Mouse (Mus musculus) gastrocnemius, postnatal 14 days (tissue): ENCODE results near the gene Bnip3. TPM values are rescaled to one million over a fixed set of nuclear protein-coding genes. Genes with fewer than 3 reads are reported as not detected.

Experiments used
- DNase-seq: peaks from one replicate; pipeline ENCODE4 v3.0.0; 2021; ENCODE audit warnings: mixed read lengths
- intact Hi-C: fragments of 180-260 bp; cut with DNase I; formaldehyde crosslinking; loops from one replicate; pipeline ENCODE4 v1.15.1; 2025; ENCODE audit warnings: low total_unique reads
- total RNA-seq, 2 experiments: library from RNA; stranded (reverse); gene quantifications; 2 replicates each; pipeline ENCODE4 v1.2.3; 2021

The Bnip3 gene
- total RNA-seq, 2 experiments from 2014 or later, result 96.4 to 147 TPM

DNA sequence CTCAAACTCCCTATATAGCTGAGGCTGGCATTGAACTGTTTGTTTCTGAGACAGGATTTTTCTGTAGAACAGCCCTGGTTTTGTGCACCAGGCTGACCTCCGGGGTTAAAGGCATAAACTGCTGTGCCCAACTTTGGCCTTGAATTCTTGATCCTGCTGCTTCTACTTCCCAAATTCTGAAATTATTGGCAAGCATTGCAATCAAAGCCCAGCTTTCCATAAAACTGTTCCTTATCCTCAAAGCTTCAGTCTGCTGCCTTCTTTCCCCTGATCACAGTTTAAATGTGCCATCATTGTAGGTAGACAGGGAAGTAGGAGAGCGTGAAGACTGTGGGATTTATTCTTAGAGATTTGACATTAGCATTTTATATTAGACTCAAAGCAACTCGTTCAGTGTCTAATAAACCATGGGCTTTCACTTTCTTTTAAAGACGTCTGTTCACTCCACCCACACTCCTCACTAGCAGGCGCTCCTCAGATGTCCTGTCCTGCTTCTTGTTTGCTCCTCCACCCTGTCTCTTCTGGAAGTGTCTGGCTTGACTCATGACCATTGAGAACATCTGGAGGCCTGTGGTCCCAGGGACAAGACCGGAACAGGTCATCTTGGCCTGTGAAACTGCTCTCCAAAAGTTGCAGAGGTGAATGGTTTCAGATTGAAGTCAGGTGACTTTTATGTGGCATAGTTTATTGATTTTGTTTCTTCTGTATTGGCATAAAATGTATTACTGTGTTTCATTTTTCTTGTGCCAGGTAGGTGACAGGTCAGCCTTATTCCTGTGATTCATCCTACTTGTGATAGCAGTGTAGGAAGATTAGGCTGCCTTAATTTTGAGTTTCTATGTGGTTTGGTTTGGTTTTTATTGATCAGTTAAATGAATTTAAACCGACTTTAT lies 61.0 kb downstream of the Bnip3 start:
- intact Hi-C loops, result no loop called here
- DNase-seq, result no peak

- intact Hi-C loops, result no loop called here
- no peak for DNase-seq
Observed at GRCm38 (mm10) chr7:138847316-138848027, 61.8 kb downstream of the Bnip3 start.

GRCm38 (mm10) chr7:138846502-138846991 lies 62.8 kb downstream of the Bnip3 start:
- intact Hi-C loops, result no loop called here
- peak; percentile 67 for DNase-seq

DNA sequence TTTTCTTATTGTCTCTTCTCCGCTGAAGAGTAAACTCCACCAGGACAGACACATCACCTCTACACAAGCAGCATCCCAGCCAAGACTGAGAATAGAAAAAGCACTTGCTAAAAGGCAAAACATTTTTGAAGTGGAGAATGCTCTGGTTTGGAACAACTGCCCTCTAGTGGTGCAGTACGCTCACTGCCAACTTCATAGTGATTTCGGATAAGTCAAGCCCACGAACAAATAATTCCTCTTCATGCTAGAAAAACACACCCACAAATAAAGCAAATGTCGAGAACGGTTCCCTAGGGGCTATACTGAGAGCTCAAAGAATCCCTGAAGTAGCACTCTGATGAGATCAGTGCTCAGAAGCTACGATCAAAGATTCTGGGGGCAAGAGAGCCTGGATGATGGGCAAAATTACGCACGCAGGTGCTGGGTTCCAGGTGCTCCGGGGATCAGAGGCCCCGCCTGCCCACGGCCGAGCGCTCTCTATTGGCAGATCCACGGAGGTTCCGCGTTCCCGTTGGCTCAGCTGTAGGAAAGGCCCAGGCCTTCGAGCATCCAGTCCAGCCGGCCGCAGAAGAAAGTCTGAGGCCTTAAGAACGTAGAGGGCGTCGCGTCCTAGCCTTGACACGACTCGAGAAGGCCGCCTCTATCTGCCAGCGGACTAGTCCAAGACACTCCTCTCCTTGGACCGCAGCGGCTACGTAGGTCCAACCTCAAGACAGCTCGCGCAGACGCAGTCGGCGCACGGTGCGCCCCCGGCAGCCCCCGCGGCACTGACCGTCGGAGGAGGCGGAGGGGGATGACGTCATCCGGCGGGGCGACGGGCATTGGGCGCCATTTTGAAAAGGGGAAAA lies 63.6 kb downstream of the Bnip3 start, which contains the start of the genes Ppp2r2d and Mapk1ip1:
TSS of gene Ppp2r2d (plus strand) at position 536 of the 848 bp plus-strand sequence.
TSS of gene Mapk1ip1 (minus strand) at position 730 of the 848 bp plus-strand sequence.
- intact Hi-C loops, result no loop called here
- DNase-seq, result peak; percentile 99

DNA sequence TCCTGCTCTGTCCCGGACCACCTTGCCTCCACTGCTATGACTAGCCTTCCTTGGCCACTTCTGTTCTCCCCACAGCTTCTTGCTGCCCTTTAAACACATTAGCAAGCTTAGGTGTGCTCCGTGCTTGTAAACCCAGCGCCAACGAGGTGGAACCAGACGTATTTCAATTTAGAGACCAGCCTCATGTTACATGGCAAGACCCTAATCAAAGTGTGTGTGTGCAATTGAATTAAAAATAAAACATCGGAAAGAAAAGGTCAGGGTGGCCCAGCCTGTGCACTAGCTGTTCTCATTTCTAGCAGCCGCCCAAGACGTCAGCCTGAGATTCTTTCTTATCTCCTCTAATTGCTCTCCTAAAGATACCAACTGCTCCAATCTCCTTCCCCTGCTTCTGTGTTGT lies 64.2 kb downstream of the Bnip3 start:
- DNase-seq, result no peak

DNA sequence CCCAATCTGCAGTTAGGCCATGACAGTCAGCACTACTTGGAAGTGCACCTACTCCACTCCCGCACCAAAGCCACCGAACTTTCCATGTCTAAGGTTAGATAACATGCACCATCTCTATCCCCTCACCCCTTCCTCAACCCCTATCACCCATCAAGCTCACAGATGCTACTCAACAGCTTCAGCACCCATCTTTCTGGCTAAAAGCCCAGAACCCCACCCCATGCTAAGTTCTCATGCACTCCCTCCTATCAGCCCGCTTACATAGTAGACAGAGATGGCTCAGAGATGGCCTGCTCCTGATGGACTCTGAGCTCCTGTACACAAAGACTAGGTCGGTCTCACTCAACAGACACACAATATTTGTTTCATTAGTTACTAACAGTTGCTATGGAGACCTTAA lies 65.9 kb downstream of the Bnip3 start:
- DNase-seq, result no peak
- intact Hi-C loops, result loop anchor here (2.0 kb wide), 1 partner anchor 79 kb away; no protein-coding TSS in a partner anchor

More for the DNA sequence above, 64.2 kb downstream of the Bnip3 start:
- intact Hi-C loops, result no loop called here

DNA sequence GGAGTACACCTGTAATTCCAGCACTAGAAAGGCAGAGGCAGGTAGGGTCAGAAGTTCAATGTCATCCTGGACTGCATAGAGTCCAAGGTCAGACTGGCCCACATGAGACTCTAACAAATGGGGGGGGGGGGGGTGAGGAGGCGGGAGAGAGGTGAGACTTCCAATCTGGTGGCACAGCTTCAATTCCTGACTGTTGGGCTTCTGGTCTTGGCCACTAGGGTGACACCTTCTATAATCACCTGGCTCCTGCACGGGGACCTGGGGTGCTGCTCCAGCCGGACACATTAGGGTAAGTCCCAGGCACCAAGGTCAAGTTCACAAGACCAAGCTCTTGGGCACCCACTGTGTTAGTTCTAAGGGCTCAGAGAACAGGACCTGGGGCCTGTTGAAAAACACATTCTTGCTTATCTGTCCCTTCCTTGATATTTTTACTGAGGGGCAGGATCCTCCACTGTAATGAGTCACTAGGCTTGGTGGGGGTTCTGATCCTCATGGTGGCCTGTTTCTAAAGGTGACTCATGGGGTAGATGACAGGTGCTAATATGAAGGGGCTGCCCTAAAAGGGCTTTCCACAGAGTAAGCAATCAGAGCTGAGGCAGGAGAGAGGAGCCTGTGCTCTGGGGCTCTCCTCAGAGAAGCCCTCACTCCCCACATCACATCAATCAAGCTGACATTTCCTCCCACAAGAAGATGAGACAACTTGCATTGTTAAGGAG lies 67.7 kb downstream of the Bnip3 start:
- no peak for DNase-seq
- intact Hi-C loops, result loop anchor here (2.0 kb wide), 1 partner anchor 81 kb away; no protein-coding TSS in a partner anchor

Other genes starting within 250 kb of the Bnip3 start
- gene Ppp2r2d, start 63.4 kb downstream of the Bnip3 start, total RNA-seq, result 10 to 100 TPM; 25.5 to 28.6 TPM
- 10 to 100 TPM; 11.9 to 21.3 TPM for gene Mapk1ip1, start 63.2 kb downstream of the Bnip3 start, total RNA-seq
- not detected for gene Jakmip3, start 31.2 kb upstream of the Bnip3 start, total RNA-seq
- 1 to 10 TPM; 1.2 to 1.3 TPM for gene Dpysl4, start 176.5 kb upstream of the Bnip3 start, total RNA-seq